Mouse (Mus musculus): ENCODE results near the gene Olfr107. TPM values are rescaled to one million over a fixed set of nuclear protein-coding genes. Genes with fewer than 3 reads are reported as not detected.

Olfr107 gene
- total RNA-seq (2021), result not detected
- long read RNA-seq, experiment 1, result 0 reads
- long read RNA-seq, experiment 2, result 0 reads

GRCm38 (mm10) chr17:37398926-37399325 is at the start of gene Olfr107:
Gene Olfr107 (plus strand): TSS chr17:37399226.
- intact Hi-C loops (cut with DNase I), result no loop called here
- no peak for DNase-seq

- no peak for DNase-seq
- intact Hi-C loops (cut with DNase I), result no loop called here
Observed at GRCm38 (mm10) chr17:37359282-37359681, 39.7 kb upstream of the Olfr107 start, which contains the start of gene Olfr104-ps. Gene Olfr104-ps (plus strand): TSS chr17:37359582.

GRCm38 (mm10) chr17:37378733-37379132 is 20.3 kb upstream of the Olfr107 start, which contains the start of gene Olfr105-ps:
Gene Olfr105-ps (plus strand): TSS chr17:37379033.
- intact Hi-C loops (cut with DNase I), result no loop called here
- DNase-seq, result no peak

- intact Hi-C loops (cut with DNase I), result no loop called here
- DNase-seq, result no peak
Observed at GRCm38 (mm10) chr17:37390093-37390492, 8.9 kb upstream of the Olfr107 start, which contains the start of gene Olfr106-ps. Gene Olfr106-ps (plus strand): TSS chr17:37390393.

GRCm38 (mm10) chr17:37413380-37413779 is 14.4 kb downstream of the Olfr107 start:
- intact Hi-C loops (cut with DNase I), result no loop called here
- no peak for DNase-seq

- no peak for DNase-seq
- intact Hi-C loops (cut with DNase I), result no loop called here
Observed at GRCm38 (mm10) chr17:37445180-37445579, 46.2 kb downstream of the Olfr107 start, which contains the start of gene Olfr108. Gene Olfr108 (plus strand): TSS chr17:37445480.

Other genes starting within 250 kb of the Olfr107 start
- not detected for gene Olfr93, start 237.7 kb upstream of the Olfr107 start, total RNA-seq (2021)
- gene Ubd, start 205.3 kb upstream of the Olfr107 start, total RNA-seq (2021), result under 1 TPM in 1 of 2 experiments, not detected in 1; 0.28 TPM
- gene Olfr94, start 198.2 kb upstream of the Olfr107 start, total RNA-seq (2021), result not detected
- gene Olfr95, start 186.1 kb upstream of the Olfr107 start, total RNA-seq (2021), result not detected
- gene Olfr96, start 179.1 kb upstream of the Olfr107 start, total RNA-seq (2021), result not detected
- gene Olfr97, start 161.9 kb upstream of the Olfr107 start, total RNA-seq (2021), result not detected
- not detected for gene Olfr98, start 135.5 kb upstream of the Olfr107 start, total RNA-seq (2021)
- gene H2-M3, start 129.0 kb upstream of the Olfr107 start, total RNA-seq (2021), result under 1 TPM; 0.81 to 0.94 TPM
- not detected for gene Olfr99, start 115.8 kb upstream of the Olfr107 start, total RNA-seq (2021)
- not detected for gene Olfr101, start 94.9 kb upstream of the Olfr107 start, total RNA-seq (2021)
- not detected for gene Olfr102, start 82.2 kb upstream of the Olfr107 start, total RNA-seq (2021)
- gene Olfr103, start 59.5 kb upstream of the Olfr107 start, total RNA-seq (2021), result not detected
- gene Olfr104-ps, start 39.6 kb upstream of the Olfr107 start, total RNA-seq (2021), result not detected
- not detected for gene Olfr105-ps, start 20.2 kb upstream of the Olfr107 start, total RNA-seq (2021)
- gene Olfr106-ps, start 8.8 kb upstream of the Olfr107 start, total RNA-seq (2021), result not detected
- not detected for gene Olfr108, start 46.3 kb downstream of the Olfr107 start, total RNA-seq (2021)
- gene Olfr109, start 59.7 kb downstream of the Olfr107 start, total RNA-seq (2021), result not detected
- gene H2-M2, start 84.3 kb downstream of the Olfr107 start, total RNA-seq (2021), result not detected
- not detected for gene Olfr110, start 93.2 kb downstream of the Olfr107 start, total RNA-seq (2021)
- gene Olfr111, start 108.8 kb downstream of the Olfr107 start, total RNA-seq (2021), result not detected
- gene Olfr112, start 170.2 kb downstream of the Olfr107 start, total RNA-seq (2021), result not detected
- gene Olfr113, start 178.4 kb downstream of the Olfr107 start, total RNA-seq (2021), result not detected
- gene Olfr114, start 193.5 kb downstream of the Olfr107 start, total RNA-seq (2021), result not detected
- gene Olfr115, start 227.9 kb downstream of the Olfr107 start, total RNA-seq (2021), result not detected
- gene Olfr116, start 228.0 kb downstream of the Olfr107 start, total RNA-seq (2021), result not detected

Measured in gastrocnemius, postnatal 36 days (tissue).